Mouse (Mus musculus) myocyte (in vitro differentiated cells): Measurements from ENCODE around the gene Macc1. TPM values are rescaled to one million over a fixed set of nuclear protein-coding genes. Genes with fewer than 3 reads are reported as not detected.
"Not testable (repeated sequence)": the region's sequence is repeated elsewhere in the genome, so short reads cannot be mapped to it uniquely, and the experiment has no call there.

ENCODE experiments used
- H3K27me3 ChIP-seq: one replicate; pipeline ENCODE4 v1.6.1; 2011; ENCODE audit not compliant: control insufficient read depth, insufficient read depth, insufficient read length
- H3K36me3 ChIP-seq: one replicate; pipeline ENCODE4 v1.6.1; 2011; ENCODE audit not compliant: control insufficient read depth, insufficient read depth
- H3K4me2 ChIP-seq: one replicate; pipeline ENCODE4 v1.6.1; 2011; ENCODE audit warnings: low read depth, control low read depth
- H3K4me3 ChIP-seq: one replicate; pipeline ENCODE4 v1.5.1; 2011; ENCODE audit warnings: mild to moderate bottlenecking, control low read depth, moderate library complexity
- H3K79me2 ChIP-seq: one replicate; pipeline ENCODE4 v1.6.1; 2011; ENCODE audit not compliant: control insufficient read depth, insufficient read depth
- H3ac ChIP-seq: one replicate; pipeline ENCODE4 v1.6.1; 2011; ENCODE audit not compliant: control insufficient read depth, insufficient read length
- CEBPB ChIP-seq: IDR thresholded peaks from 2 replicates; pipeline ENCODE4 v1.6.1; 2011; ENCODE audit warnings: mild to moderate bottlenecking, moderate library complexity; ENCODE audit not compliant: poor library complexity, insufficient read depth, severe bottlenecking
- E2F4 ChIP-seq: IDR thresholded peaks from one replicate; pipeline ENCODE4 v1.6.1; 2011; ENCODE audit warnings: mild to moderate bottlenecking, control low read depth, moderate library complexity; ENCODE audit not compliant: insufficient read depth
- MAX ChIP-seq: IDR thresholded peaks from one replicate; pipeline ENCODE4 v1.6.1; 2011; ENCODE audit warnings: low read depth, mild to moderate bottlenecking, control low read depth
- MYOD1 ChIP-seq, 3 experiments: IDR thresholded peaks; one replicate each; pipeline ENCODE4 v1.6.1; 2011; ENCODE audit warnings: control low read depth in 2 of 3, low read depth in 2 of 3, mild to moderate bottlenecking in 2 of 3, moderate library complexity in 1 of 3; ENCODE audit not compliant: insufficient read length in 2 of 3, control insufficient read depth in 1 of 3
- MYOG ChIP-seq, 3 experiments: IDR thresholded peaks; one replicate each; pipeline ENCODE4 v1.6.1; 2011; ENCODE audit warnings: control low read depth in 2 of 3, low read depth in 2 of 3, mild to moderate bottlenecking in 2 of 3; ENCODE audit not compliant: insufficient read length in 2 of 3, control insufficient read depth in 1 of 3, insufficient read depth in 1 of 3
- POLR2A ChIP-seq: IDR thresholded peaks from one replicate; pipeline ENCODE4 v1.6.1; 2011; ENCODE audit warnings: low read depth, mild to moderate bottlenecking, control low read depth, moderate library complexity; ENCODE audit not compliant: insufficient read length
- POLR2AphosphoS2 ChIP-seq: IDR thresholded peaks from one replicate; pipeline ENCODE4 v1.6.1; 2011; ENCODE audit warnings: low read depth, control low read depth; ENCODE audit not compliant: insufficient read length
- REST ChIP-seq: IDR thresholded peaks from one replicate; pipeline ENCODE4 v1.6.1; 2011; ENCODE audit warnings: mild to moderate bottlenecking, control low read depth, moderate library complexity; ENCODE audit not compliant: insufficient read depth, insufficient read length
- SRF ChIP-seq: IDR thresholded peaks from one replicate; pipeline ENCODE4 v1.6.1; 2011; ENCODE audit warnings: low read depth; ENCODE audit not compliant: control insufficient read depth, insufficient read length
- TCF12 ChIP-seq: IDR thresholded peaks from one replicate; pipeline ENCODE4 v1.6.1; 2011; ENCODE audit warnings: mild to moderate bottlenecking, control low read depth; ENCODE audit not compliant: poor library complexity, insufficient read depth, severe bottlenecking
- TCF3 ChIP-seq: IDR thresholded peaks from one replicate; pipeline ENCODE4 v1.6.1; 2011; ENCODE audit warnings: low read depth, control low read depth; ENCODE audit not compliant: insufficient read length
- USF1 ChIP-seq: IDR thresholded peaks from one replicate; pipeline ENCODE4 v1.6.1; 2011; ENCODE audit warnings: low read depth, mild to moderate bottlenecking, control low read depth, moderate library complexity
- polyA plus RNA-seq: library from polyadenylated mRNA; unstranded; fragments of >200 nt; fragmentation: generic; extraction: Trizol; gene quantifications from one replicate; pipeline ENCODE4 v1.2.1, GENCODE M21; 2012; ENCODE audit warnings: missing spikeins

Gene Macc1
- polyA plus RNA-seq, 1 experiment: 0.38 TPM

- Histone ChIP-seq H3K79me2 (no peaks in the 10 kb centered on the region), H3K4me3 (no peak overlapping the region), H3K27me3 (no peaks in the 10 kb centered on the region), H3ac (no peak overlapping the region), H3K36me3 (no peaks in the 10 kb centered on the region), H3K4me2 (peak overlapping the region; percentile 31)
- TF ChIP-seq MAX: no peak
- TF ChIP-seq POLR2A: no peak
Measured at GRCm38 (mm10) chr12:119313014-119313763, 881 bp upstream of the Macc1 start.

GRCm38 (mm10) chr12:119318799-119319198, 4.7 kb downstream of the Macc1 start:
- TF ChIP-seq REST (no peak), USF1 (no peak), MAX (no peak), E2F4 (no peak), MYOD1 (IDR thresholded peaks at IDR 0.05; ENCODE audit: control insufficient read depth in 1 of 3, insufficient read length in 2 of 3, low read depth in 2 of 3) (no peak), POLR2AphosphoS2 (no peak), TCF12 (no peak), SRF (no peak), CEBPB (no peak), TCF3 (no peak)
- Histone ChIP-seq H3K4me2 (no peak overlapping the region), H3K27me3 (no peaks in the 10 kb centered on the region), H3ac (no peak overlapping the region), H3K79me2 (no peaks in the 10 kb centered on the region), H3K36me3 (no peaks in the 10 kb centered on the region), H3K4me3 (no peak overlapping the region)

GRCm38 (mm10) chr12:119325400-119325799, 11.3 kb downstream of the Macc1 start:
- H3K4me3 ChIP-seq: no peak overlapping the region
- H3ac ChIP-seq: no peak overlapping the region
- H3K79me2 ChIP-seq: no peaks in the 10 kb centered on the region
- no peak overlapping the region for H3K4me2 ChIP-seq
- no peaks in the 10 kb centered on the region for H3K36me3 ChIP-seq
- no peak for TF ChIP-seq TCF3
- TF ChIP-seq MAX: no peak
- TF ChIP-seq USF1: no peak
- no peak for TF ChIP-seq MYOD1 (IDR thresholded peaks at IDR 0.05; ENCODE audit: control insufficient read depth in 1 of 3, insufficient read length in 2 of 3, low read depth in 2 of 3)
- no peak for TF ChIP-seq POLR2A
- no peak for TF ChIP-seq SRF
- no peak for TF ChIP-seq CEBPB
- no peak for TF ChIP-seq E2F4
- no peak for TF ChIP-seq MYOG (IDR thresholded peaks at IDR 0.05; ENCODE audit: control insufficient read depth in 1 of 3, insufficient read depth in 1 of 3, insufficient read length in 2 of 3, low read depth in 2 of 3)
- no peak for TF ChIP-seq TCF12
- TF ChIP-seq POLR2AphosphoS2: no peak
- TF ChIP-seq REST: no peak
- no peaks in the 10 kb centered on the region for H3K27me3 ChIP-seq

GRCm38 (mm10) chr12:119330644-119331043, 16.6 kb downstream of the Macc1 start:
- no peaks in the 10 kb centered on the region for H3K27me3 ChIP-seq
- H3ac ChIP-seq: no peak overlapping the region
- H3K4me3 ChIP-seq: no peak overlapping the region
- no peaks in the 10 kb centered on the region for H3K36me3 ChIP-seq
- no peaks in the 10 kb centered on the region for H3K79me2 ChIP-seq
- TF ChIP-seq TCF3 (no peak), SRF (no peak), POLR2A (no peak), TCF12 (no peak), MYOD1 (IDR thresholded peaks at IDR 0.05; ENCODE audit: control insufficient read depth in 1 of 3, insufficient read length in 2 of 3, low read depth in 2 of 3) (no peak), MYOG (IDR thresholded peaks at IDR 0.05; ENCODE audit: control insufficient read depth in 1 of 3, insufficient read depth in 1 of 3, insufficient read length in 2 of 3, low read depth in 2 of 3) (no peak), USF1 (no peak), MAX (no peak), E2F4 (no peak)
- no peak overlapping the region for H3K4me2 ChIP-seq

GRCm38 (mm10) chr12:119333376-119333775, 19.3 kb downstream of the Macc1 start:
- Histone ChIP-seq H3K4me2 (no peak overlapping the region), H3ac (no peak overlapping the region), H3K36me3 (no peaks in the 10 kb centered on the region), H3K27me3 (no peaks in the 10 kb centered on the region), H3K4me3 (no peak overlapping the region), H3K79me2 (no peaks in the 10 kb centered on the region)
- TF ChIP-seq MYOD1 (IDR thresholded peaks at IDR 0.05; ENCODE audit: control insufficient read depth in 1 of 3, insufficient read length in 2 of 3, low read depth in 2 of 3) (no peak), USF1 (no peak), SRF (no peak), TCF12 (no peak), POLR2A (no peak), MYOG (IDR thresholded peaks at IDR 0.05; ENCODE audit: control insufficient read depth in 1 of 3, insufficient read depth in 1 of 3, insufficient read length in 2 of 3, low read depth in 2 of 3) (no peak)

GRCm38 (mm10) chr12:119352579-119352978, 38.5 kb downstream of the Macc1 start:
- not testable (repeated sequence) for H3K27me3 ChIP-seq, H3K36me3 ChIP-seq, H3K79me2 ChIP-seq, H3ac ChIP-seq, H3K4me2 ChIP-seq, H3K4me3 ChIP-seq
